Mouse (Mus musculus): ENCODE measurements around the gene Ddrgk1. TPM values are rescaled to one million over a fixed set of nuclear protein-coding genes. Genes with fewer than 3 reads are reported as not detected.
A peak's percentile ranks its signal among the peaks of the same experiment; 100 is the strongest.
"Not testable (repeated sequence)": the region's sequence is repeated elsewhere in the genome, so short reads cannot be mapped to it uniquely, and the experiment has no call there.

The Ddrgk1 gene
- total RNA-seq, 2 experiments from 2014 or later, result 97.3 to 108 TPM

DNA sequence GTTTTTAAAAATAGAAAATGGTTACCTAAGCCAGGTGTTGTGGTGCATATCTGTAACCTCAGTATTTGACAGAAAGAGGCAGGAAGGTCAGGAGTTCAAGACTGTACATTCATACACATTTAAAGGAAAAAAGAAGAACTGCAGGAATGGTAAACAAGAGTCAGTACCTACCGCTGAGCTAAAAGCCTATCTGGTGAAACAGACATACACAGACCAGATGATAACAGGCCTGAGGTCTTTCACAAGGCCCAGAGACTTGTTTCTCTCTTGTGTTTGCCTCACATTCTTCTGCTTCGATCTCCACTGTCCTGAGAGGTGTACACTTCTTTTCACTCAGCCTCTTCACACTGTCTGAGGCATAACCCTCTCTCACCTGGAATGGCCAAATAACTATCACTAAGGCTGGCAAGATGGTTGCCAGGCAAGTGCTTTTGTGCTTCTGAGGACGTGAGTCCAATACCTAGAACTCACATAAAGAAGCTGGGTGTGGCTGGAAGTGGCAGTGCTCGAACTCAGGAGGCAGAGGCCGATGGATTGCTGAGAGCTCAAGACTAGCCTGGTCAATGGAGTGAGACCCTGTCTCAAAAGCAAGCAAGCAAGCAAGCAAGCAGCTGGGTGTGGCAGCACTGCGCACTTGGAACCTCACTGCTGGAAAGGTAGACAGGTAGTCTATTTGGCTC, 8.7 kb downstream of the Ddrgk1 start:
- intact Hi-C loops (cut with DNase I), result loop anchor here (2.0 kb wide), 1 partner anchor 13 kb away; the partner anchor contains the start of gene Lzts3
- no peak for DNase-seq (ENCODE audit: low spot score in 2 of 2)

DNA sequence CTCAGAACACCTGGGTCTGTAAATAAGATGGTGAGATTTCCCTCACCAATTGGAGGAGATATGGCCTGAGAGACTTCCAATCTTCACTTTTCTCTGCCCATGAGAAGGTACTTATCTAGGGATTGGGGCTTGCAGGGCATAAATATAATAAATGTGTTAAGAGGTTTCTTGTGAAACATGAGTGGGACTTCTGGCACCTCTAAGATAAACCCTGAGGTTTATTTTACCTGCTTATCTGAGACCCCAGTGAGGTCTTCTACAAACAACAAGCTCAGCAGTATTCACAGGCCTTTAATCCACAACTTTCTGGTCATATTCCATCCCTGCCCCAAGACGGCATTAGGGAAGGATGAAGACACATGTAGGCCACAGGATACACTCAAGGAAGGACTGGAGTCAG, 10.7 kb downstream of the Ddrgk1 start:
- intact Hi-C loops (cut with DNase I), result no loop called here

DNA sequence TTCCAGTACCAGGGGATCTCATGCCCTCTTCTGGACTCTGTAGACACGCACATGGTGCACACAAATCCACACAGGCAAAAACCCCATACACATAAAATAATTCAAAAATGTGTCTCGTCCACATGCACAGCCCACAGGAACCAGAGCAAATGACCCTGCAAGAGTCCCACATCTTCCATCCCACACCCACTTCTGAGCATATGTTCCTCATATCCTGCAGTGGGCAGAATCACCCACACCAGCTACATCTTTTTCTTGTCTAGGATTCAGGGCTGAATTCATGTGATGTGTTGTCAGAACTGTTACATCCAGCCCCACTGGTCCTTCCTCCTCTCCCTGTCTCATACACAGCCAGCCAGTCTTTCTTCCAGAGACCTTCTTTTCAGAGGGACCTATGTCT, 11.2 kb downstream of the Ddrgk1 start:
- intact Hi-C loops (cut with DNase I), result no loop called here
- DNase-seq (ENCODE audit: low spot score in 2 of 2), result peak in 1 of 2 experiments; percentile 92

More for the DNA sequence above, 10.7 kb downstream of the Ddrgk1 start:
- no peak for DNase-seq (ENCODE audit: low spot score in 2 of 2)

DNA sequence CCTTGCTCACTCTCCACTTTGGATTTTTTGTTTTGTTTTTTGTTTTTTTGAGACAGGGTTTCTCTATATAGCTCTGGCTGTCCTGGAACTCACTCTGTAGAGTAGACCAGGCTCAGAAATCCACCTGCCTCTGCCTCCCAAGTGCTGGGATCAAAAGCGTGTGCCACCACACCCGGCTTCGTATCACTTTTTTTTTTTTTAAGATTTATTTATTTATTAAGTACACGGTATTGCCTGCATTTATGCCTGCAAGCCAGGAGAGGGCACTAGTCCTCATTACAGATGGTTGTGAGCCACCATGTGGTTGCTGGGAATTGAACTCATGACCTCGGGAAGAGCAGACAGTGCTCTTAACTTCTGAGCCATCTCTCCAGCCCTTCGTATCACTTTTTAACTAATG, 15.4 kb downstream of the Ddrgk1 start:
- intact Hi-C loops (cut with DNase I), result not testable (repeated sequence)

DNA sequence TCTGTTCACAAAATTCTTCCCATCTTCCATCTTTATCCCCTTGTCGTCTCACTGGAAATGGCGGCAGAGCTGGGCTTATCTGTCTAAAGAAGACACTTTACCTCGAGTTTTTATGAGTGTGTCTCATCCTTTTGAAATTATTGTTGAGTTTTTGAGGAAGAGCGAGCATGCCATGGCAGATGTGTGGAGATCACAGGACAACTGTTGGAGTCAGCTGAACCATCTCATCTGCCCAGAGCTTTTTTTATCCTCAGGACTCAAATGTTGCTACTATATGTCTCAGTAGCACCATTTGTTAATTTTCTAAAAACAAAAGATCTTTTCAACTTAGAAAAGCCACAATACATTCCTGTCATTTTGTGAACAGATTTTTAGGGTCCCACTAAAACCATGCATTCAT, 19.3 kb downstream of the Ddrgk1 start:
- DNase-seq (ENCODE audit: low spot score in 2 of 2), result no peak
- intact Hi-C loops (cut with DNase I), result no loop called here

More for the DNA sequence above, 15.4 kb downstream of the Ddrgk1 start:
- not testable (repeated sequence) for DNase-seq (ENCODE audit: low spot score in 2 of 2)

DNA sequence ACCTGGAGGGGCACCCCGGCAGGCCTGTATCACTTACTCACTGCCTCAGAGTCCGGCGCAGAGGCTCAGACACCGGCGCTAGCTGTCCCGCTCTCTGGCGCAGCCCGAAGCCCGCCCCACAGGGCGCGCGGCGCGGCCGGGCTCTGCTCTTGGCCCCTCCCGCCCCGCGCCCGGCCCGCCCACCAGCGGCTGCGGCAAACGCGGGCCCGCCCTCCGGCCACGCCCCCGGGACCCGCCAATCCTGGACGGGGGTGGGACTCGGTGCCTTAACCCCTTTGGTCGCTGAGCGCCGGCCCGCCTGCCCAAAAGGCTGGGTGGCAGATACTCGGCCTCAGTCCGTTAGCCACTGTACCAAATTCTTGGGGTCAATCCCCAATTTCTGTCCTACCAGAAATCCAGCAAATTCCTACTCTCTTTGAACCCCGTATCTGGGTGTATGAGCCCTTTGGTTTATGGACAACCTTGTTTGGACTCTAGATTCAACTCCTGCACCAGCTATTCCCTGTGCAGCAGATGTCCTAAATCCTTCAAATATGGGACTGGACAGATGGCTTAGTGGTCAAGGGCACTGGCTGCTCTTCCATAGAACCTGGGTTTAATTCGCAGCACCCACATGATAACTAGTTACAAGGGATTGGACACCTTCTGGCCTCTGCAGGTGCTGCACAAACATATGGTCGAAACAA, 21.6 kb downstream of the Ddrgk1 start, which contains the start of gene Lzts3:
TSS of gene Lzts3 (minus strand) at position 120 of the 686 bp plus-strand sequence.
- DNase-seq (ENCODE audit: low spot score in 2 of 2), result peak; percentile 90 to 91
- intact Hi-C loops (cut with DNase I), result loop anchor here (2.0 kb wide), 2 partner anchors 14 to 22 kb away; partner anchors contain the start of gene Ddrgk1

DNA sequence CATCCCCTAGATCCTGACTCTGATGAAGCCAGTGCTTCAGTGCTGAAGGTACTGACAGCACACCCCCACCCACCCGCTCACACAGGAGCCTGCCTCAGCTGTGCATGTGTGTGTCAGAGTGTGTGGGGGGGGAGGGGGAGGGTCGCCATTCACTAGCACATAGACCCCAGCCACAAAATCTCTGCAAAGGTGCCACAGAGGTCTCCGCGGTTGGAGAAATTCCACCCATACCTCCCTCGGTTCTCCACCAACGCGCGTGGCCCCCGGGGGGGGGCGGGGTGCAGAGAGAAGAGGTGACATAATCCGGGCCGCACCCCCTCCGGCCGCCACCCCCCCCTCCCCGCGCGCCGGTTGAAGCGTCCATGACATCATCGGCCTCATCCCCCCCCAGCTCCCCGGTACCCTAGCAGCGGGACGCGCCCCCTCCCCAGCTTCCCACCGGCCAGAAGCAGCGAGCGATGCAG, 22.2 kb downstream of the Ddrgk1 start:
- DNase-seq (ENCODE audit: low spot score in 2 of 2), result peak; percentile 41 to 66
- intact Hi-C loops (cut with DNase I), result loop anchor here (2.0 kb wide), 2 partner anchors 15 to 23 kb away; partner anchors contain the start of gene Ddrgk1

DNA sequence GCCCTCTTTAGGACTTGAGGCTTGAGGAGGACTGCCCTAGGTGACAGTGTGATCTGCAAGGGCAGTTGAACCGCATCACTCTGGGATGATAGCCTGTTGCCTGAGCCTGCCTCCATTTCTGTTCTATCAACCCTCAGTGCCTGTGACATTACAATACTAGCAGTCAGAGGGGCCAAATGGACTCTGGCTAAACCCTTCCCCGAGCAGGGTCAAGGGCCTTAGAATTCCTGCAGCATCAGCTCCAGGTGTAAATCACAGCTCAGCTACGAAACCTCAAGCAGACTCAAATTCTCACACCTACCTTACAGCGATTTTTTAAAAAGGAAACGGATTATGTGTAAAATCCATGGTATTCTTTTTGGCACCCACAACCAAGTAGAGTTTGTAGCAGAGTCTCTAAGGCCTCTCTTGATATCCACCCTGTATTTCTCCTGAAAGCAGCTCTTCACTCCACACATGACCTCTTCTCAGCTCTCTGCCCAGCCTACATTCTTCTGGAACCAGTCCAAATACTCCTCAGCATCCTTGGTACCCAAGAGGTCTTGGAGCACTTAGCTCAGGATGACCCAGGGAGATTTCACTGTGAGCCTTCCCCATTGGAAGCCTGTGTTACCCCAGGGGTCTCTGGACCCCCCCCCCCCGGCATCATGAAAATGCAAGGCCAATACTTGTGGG, 23.0 kb downstream of the Ddrgk1 start:
- intact Hi-C loops (cut with DNase I), result loop anchor here (2.0 kb wide), 2 partner anchors 15 to 23 kb away; partner anchors contain the start of gene Ddrgk1
- DNase-seq (ENCODE audit: low spot score in 2 of 2), result no peak

DNA sequence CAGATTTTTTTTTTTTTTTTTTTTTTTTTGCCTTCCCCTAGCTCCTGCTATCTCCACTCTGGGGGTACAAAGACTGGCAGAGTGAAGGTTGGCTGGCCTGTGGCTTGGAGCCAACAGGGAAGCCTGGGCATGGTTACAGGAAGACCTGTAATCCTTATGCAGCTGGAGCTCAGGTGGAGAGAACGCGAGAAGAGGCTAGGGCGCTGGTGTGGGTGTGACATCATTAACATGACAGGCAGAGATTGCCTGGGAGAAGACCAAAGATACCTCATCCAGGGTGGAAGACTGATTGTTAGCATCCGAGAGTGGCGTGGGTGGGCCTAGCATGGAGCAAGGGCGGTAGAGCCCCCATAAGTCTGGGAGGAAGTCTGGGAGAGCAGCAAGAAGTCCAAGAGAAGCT, 25.2 kb downstream of the Ddrgk1 start:
- intact Hi-C loops (cut with DNase I), result no loop called here
- peak in 1 of 2 experiments; percentile 26 for DNase-seq (ENCODE audit: low spot score in 2 of 2)

DNA sequence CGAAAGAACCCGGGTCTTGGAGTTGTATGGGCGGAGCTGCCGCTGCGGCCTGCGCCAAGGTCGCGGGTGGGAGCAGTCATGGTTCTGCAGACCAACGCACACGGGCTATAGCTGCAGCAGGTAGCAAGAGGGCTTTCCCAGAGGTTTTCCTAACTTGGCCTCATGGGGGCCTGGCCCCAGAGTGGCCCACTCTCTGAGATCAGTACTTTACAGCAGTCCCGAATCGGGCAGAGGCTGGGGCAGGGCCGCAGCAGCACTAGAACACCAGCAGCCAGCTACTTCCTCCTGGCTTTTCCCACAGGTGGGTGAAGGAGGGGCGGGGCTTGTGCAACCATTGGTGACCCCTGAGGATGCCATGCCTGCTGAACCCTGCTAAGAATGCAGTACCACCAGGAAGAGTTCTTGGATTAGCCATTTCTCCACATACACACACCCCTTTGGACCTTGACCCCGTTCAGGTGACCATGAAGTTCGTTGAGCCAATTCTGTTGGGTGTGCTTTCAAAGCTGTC, 26.3 kb downstream of the Ddrgk1 start:
- intact Hi-C loops (cut with DNase I), result no loop called here
- DNase-seq (ENCODE audit: low spot score in 2 of 2), result no peak

DNA sequence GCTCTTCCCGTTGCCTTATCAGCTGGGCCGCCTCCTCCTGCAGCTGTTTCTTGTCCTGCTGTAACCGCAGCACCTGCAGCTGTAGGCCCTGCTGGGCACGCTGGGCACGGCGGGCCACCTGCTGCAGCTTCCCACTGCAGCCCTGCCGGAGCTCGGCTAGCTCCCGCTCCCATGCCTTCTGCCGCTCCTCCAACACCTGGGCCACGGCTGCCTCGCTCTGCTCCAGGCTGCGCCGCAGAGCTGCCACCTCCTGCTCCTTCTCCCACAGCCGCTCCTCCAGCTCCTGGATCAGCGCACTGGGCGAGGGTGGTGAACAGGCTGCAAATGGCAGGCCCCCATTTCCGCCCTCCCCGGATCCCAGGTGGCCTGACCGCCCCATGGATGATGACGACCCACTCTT, 28.6 kb downstream of the Ddrgk1 start:
- peak in 1 of 2 experiments; percentile 35 for DNase-seq (ENCODE audit: low spot score in 2 of 2)
- intact Hi-C loops (cut with DNase I), result no loop called here

DNA sequence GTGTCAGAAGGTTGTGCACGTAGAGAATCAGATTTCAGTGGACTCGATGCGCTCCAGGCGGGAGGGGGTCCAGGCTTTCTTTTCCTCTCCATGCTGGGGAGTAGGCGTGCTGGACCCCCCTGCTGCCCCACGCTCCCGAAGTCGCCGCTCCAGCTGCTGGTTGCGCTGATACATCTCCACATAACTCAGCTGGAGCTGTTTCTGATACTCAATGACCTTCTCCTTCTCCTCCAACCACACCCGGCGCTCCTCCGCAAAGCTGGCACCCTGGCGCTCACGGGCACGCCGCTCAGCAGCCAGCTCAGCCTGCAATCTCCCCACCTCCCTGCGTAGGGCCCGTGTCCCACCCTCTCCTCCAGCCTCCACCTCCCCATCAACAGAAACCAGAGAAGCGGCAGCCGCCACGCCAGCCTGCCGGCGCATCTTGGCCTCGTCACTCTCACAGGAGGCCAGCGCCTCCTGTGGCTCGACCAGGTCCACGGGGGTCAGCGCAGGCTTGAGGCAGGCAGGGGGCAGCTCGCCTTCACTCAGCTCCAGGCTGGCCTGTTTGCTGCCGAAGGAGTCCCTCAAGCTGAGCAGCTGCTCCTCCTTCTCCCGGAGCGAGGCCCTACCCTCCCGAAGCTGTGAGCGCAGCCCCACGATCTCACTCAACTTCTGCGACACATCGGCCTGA, 29.6 kb downstream of the Ddrgk1 start:
- peak in 1 of 2 experiments; percentile 32 for DNase-seq (ENCODE audit: low spot score in 2 of 2)
- intact Hi-C loops (cut with DNase I), result no loop called here

DNA sequence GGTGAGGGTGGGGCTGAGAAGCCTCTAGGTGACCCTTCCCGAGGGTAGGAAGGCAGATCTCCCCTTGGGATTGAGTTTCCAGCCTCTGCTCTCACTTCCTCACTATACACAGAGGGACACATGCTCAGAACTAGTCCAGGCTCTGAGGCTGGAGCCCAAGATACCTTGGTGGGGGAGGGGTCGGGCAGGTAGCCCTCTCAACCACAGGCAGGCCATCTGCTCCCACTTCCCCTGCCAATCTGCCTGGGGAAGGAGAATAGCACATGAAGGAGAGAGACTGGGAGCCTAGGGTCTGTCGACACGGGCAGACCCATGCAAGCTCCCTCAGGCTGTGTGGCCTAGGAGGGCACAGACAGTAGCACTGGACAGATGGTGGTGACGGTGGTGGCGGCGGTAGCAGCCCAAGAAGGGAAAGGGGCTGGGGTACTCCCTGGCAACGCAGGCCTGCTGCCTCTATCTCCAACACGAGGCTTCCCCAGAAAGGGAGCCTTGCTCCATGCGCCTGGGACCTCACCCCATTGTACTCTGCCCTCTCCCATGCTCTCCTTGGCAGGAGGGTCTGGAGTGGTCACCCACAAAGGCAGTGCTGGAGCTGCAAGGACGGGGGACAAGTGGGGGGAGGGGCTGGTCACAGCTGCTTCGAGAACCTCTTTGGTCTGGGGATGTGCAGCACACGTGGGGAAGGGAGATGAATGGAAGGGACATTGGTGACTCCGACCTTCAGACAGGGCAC, 30.3 kb downstream of the Ddrgk1 start:
- intact Hi-C loops (cut with DNase I), result no loop called here
- DNase-seq (ENCODE audit: low spot score in 2 of 2), result no peak

DNA sequence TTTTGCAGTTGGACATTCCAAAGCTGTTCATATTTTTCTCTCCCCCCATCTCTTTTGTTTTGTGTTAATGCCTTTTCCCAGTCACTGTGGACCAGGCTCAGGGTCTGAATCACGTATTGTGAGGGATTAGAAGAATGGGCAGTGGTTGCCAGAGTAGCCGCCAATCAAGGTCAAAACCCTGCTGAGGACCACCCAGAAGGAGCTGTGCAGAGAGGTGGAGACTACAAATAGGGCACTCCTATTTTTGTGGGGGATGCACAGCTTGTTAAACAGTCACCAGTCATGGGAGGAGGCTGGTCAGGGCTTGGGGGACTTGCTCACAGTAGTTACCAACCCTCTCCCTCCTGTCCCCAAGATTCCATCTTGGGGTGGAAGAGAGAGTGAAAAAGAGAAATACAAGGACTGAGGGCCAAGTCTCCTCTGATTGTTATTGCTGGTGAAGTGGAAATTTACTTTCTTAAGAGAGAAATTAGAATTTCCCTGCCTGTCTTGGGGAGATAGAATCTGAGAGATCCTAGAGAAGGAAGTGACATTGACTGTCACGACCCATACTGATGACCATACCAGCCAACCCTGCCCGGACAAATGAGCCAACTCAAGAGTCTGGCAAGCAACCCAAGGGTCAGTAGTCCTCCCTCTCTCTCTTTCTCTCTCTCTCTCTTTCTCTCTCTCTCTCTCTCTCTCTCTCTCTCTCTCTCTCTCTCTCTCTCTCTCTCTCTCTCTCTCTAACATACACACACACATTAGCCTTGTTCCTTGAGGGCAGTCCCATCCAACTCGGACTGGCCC, 31.4 kb downstream of the Ddrgk1 start:
- intact Hi-C loops (cut with DNase I), result no loop called here
- DNase-seq (ENCODE audit: low spot score in 2 of 2), result no peak

DNA sequence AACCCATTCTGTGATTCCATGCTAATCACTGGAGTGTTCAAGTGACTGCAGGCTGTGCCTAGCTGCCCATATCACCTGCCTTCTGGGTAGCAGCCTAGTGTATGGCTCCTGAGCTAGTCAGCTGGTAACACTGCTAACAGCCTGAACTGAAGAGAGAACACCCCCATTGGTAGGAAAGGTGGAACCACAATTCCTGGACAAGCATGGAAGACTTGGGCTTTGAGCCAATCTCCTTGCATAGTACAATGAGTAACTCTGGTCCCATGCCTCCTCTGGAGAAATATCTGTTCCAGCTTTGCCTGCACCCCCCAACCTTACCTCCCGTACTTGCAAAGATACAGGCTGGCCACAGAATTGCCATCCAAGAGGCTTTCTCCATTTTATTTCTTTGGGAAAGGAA, 32.0 kb downstream of the Ddrgk1 start:
- intact Hi-C loops (cut with DNase I), result no loop called here
- peak in 1 of 2 experiments; percentile 60 for DNase-seq (ENCODE audit: low spot score in 2 of 2)

DNA sequence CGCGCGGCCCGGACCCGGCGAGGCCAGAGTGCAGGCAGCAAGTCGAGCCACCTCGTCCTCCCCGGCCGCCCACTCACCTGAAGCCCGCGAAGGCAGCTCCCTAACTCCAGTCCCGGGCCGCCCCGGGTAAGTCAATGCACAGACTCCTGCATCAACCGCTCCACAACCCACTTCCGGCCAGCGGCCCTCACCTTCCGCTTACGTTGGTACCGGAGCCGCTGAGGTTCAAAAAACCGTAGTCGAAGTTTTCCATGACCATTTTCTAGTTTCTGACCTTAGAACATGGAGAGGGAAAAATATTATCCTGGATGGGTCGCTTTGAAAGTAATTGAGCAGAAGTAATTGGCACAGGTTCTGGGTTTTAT, 34.6 kb downstream of the Ddrgk1 start, which contains the start of the genes Fastkd5 and Ubox5:
TSS of gene Fastkd5 (minus strand) at position 189 of the 365 bp plus-strand sequence.
TSS of gene Ubox5 (minus strand) at position 200 of the 365 bp plus-strand sequence.
- intact Hi-C loops (cut with DNase I), result no loop called here
- DNase-seq (ENCODE audit: low spot score in 2 of 2), result peak; percentile 90 to 94

DNA sequence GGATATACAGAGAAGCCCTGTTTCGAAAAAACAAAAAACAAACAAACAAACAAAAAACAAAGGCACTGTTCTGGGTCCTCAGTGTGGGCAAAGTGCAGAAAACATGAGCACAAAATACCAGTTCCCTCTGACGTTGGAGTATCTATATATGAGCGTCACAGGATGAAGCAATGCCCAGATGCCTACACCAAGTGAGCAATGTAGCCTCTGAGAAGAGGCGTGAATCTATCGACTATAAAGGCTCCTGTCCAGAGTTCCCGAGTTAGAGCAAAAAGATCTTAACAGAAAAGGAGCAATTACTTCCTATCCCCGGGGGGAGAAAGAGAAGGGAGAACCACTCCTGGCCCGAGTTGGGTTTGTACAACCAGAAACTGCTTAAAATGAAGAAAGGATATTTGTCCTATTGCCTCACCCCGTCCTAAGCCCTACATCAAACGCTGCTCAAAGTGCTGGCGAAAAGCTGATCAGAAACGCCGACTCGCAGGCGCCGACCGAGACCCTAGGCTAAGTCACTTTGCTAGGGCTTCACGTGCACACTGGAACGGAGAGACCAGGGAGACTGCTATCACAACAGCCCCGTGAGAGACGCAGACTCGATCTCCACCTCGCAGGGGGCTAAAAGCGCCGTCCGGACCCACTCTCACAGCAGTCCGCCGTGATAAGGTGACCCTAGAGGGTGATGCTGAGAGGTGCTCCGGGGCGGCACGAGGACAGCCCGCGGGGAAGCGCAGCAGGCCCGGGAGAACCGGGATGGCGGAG, 35.2 kb downstream of the Ddrgk1 start:
- no peak for DNase-seq (ENCODE audit: low spot score in 2 of 2)
- intact Hi-C loops (cut with DNase I), result no loop called here
